Mouse (Mus musculus): ENCODE results near the gene Gm42372. TPM values are rescaled to one million over a fixed set of nuclear protein-coding genes. Genes with fewer than 3 reads are reported as not detected.

Gm42372 gene
- polyA plus RNA-seq, 1 experiment from 2014 or later: 3.4 TPM

GRCm38 (mm10) chr7:17011909-17012590 is 29.2 kb downstream of the Gm42372 start:
- Histone ChIP-seq H3K4me1 (replicated peaks) (no peaks in the 10 kb centered on the region), H3K9ac (replicated peaks) (no peak overlapping the region), H3K4me3 (replicated peaks) (no peak overlapping the region), H3K36me3 (peaks cover 99% of the 10 kb centered on the region), H3K27ac (no peak overlapping the region), H3K27me3 (no peaks in the 10 kb centered on the region), H3K9me3 (no peaks in the 10 kb centered on the region), H3K4me2 (replicated peaks) (no peak overlapping the region)
- ATAC-seq: no peak
- WGBS: 95% methylated on average over 7 of the region's 7 CpGs

DNA sequence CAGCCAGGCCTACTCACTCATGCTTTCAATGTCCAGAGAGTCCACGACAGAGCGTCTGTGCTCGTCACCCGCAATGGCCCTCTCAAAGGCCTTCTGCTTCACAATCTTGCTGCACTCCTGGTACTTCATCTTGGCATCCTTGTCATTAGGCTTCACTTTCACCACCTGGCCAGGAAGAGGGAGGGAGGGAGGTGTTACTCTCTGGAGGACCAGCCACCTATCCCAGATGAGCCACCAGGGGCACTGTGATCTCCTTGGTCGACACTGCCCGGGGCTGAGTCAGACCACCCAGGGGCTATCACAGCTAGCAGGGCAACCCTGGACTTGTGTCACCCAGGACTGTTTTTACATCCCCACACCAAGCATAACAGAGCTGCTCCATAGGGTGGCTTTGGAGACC is 32.5 kb downstream of the Gm42372 start:
- no peaks in the 10 kb centered on the region for H3K4me1 ChIP-seq (replicated peaks)
- no peak overlapping the region for H3K4me3 ChIP-seq (replicated peaks)
- H3K27ac ChIP-seq: no peak overlapping the region
- peaks cover 91% of the 10 kb centered on the region for H3K36me3 ChIP-seq
- H3K27me3 ChIP-seq: no peaks in the 10 kb centered on the region
- H3K9me3 ChIP-seq: no peaks in the 10 kb centered on the region
- no peak overlapping the region for H3K4me2 ChIP-seq (replicated peaks)
- no peak overlapping the region for H3K9ac ChIP-seq (replicated peaks)
- no peak for ATAC-seq
- 85% methylated on average over 6 of the region's 6 CpGs for WGBS

GRCm38 (mm10) chr7:17017036-17017435 is 34.1 kb downstream of the Gm42372 start:
- no peaks in the 10 kb centered on the region for H3K9me3 ChIP-seq
- H3K36me3 ChIP-seq: peaks cover 92% of the 10 kb centered on the region
- H3K4me2 ChIP-seq (replicated peaks): no peak overlapping the region
- WGBS: 95% methylated on average over 1 of the region's 1 CpGs
- no peak for ATAC-seq
- no peak overlapping the region for H3K9ac ChIP-seq (replicated peaks)
- H3K4me3 ChIP-seq (replicated peaks): no peak overlapping the region
- no peaks in the 10 kb centered on the region for H3K27me3 ChIP-seq
- H3K4me1 ChIP-seq (replicated peaks): no peaks in the 10 kb centered on the region
- no peak overlapping the region for H3K27ac ChIP-seq

DNA sequence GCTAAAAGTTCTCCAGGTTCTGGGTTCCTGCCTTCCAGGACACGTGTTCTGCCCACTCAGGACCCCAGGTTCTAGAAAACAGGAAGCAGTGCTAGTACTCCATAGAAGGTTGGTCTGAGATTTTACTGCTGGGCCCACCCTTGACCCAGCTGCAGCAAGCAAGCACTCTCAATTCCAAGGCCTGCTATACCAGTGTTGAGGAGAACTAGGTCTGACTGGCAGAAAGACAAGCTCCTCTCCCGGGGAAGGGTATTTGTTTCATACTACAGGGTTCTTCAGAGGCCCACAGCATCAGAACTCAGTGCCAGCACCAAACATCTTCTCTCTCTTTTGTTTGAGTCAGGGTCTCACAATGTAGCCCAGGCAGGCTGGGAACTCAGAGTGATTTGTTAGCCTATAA is 35.0 kb downstream of the Gm42372 start:
- Histone ChIP-seq H3K36me3 (peaks cover 92% of the 10 kb centered on the region), H3K4me2 (replicated peaks) (no peak overlapping the region), H3K9ac (replicated peaks) (no peak overlapping the region), H3K27me3 (no peaks in the 10 kb centered on the region), H3K9me3 (no peaks in the 10 kb centered on the region), H3K4me1 (replicated peaks) (no peaks in the 10 kb centered on the region), H3K4me3 (replicated peaks) (no peak overlapping the region), H3K27ac (no peak overlapping the region)
- no peak for ATAC-seq
- 94% methylated on average over 2 of the region's 2 CpGs for WGBS

- WGBS: 89% methylated on average over 7 of the region's 7 CpGs
- no peak overlapping the region for H3K4me2 ChIP-seq (replicated peaks)
- H3K9ac ChIP-seq (replicated peaks): no peak overlapping the region
- no peaks in the 10 kb centered on the region for H3K9me3 ChIP-seq
- H3K27ac ChIP-seq: no peak overlapping the region
- H3K36me3 ChIP-seq: peaks cover 91% of the 10 kb centered on the region
- H3K4me1 ChIP-seq (replicated peaks): peaks cover 7% of the 10 kb centered on the region
- ATAC-seq: no peak
- no peak overlapping the region for H3K4me3 ChIP-seq (replicated peaks)
- no peaks in the 10 kb centered on the region for H3K27me3 ChIP-seq
Observed at GRCm38 (mm10) chr7:17019426-17020166, 36.7 kb downstream of the Gm42372 start.

DNA sequence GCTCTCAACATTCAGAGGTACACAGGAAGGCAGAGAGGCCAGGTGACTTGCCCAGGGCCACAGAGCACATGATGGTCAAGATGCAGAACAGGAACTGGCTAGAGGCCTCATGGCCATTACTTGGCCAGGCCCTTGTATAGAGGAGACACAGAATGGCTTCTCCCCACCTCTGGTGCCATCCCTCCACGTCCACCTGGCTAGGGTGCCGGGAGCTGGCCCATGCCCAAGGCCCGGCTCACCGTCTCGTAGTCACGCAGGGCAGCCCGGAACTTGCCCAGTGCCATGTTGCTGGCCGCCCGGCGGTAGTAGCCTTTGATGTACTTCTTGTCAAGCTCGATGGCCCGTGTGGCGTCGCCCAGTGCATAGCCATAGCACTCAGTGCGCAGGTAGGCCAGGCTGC is 39.3 kb downstream of the Gm42372 start:
- no peak for ATAC-seq

DNA sequence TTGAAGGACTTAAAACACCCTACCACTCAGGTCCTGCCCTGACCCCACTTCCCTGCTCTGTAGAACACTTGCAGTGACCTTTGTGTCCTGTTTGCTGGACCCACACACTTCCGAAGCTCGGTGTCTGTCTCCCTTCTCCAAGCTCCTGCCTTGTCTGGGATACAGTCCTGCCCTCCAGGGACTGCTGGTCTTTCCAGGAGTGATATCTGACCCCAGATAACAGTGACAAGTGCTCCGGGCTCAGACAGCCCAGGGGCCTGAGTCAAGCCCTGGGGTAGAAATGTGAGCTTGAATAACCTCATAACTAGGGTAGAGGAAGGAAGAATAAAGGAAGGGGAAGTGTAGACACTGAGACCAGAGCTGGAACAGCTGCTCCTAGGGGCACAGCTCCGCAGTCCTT is 40.8 kb downstream of the Gm42372 start:
- H3K4me1 ChIP-seq (replicated peaks): peaks cover 33% of the 10 kb centered on the region
- 92% methylated on average over 4 of the region's 4 CpGs for WGBS
- H3K27me3 ChIP-seq: no peaks in the 10 kb centered on the region
- H3K9ac ChIP-seq (replicated peaks): no peak overlapping the region
- ATAC-seq: no peak
- H3K9me3 ChIP-seq: no peaks in the 10 kb centered on the region
- no peak overlapping the region for H3K4me2 ChIP-seq (replicated peaks)
- no peak overlapping the region for H3K4me3 ChIP-seq (replicated peaks)
- peaks cover 59% of the 10 kb centered on the region for H3K36me3 ChIP-seq
- H3K27ac ChIP-seq: no peak overlapping the region

More for the DNA sequence above, 39.3 kb downstream of the Gm42372 start:
- no peak overlapping the region for H3K27ac ChIP-seq
- no peak overlapping the region for H3K4me3 ChIP-seq (replicated peaks)
- H3K36me3 ChIP-seq: peaks cover 70% of the 10 kb centered on the region
- 96% methylated on average over 15 of the region's 15 CpGs for WGBS
- H3K9me3 ChIP-seq: no peaks in the 10 kb centered on the region
- peaks cover 33% of the 10 kb centered on the region for H3K4me1 ChIP-seq (replicated peaks)
- no peak overlapping the region for H3K4me2 ChIP-seq (replicated peaks)
- H3K27me3 ChIP-seq: no peaks in the 10 kb centered on the region
- no peak overlapping the region for H3K9ac ChIP-seq (replicated peaks)

GRCm38 (mm10) chr7:17024141-17024540 is 41.3 kb downstream of the Gm42372 start:
- Histone ChIP-seq H3K9ac (replicated peaks) (no peak overlapping the region; the same call in 1 of the 2 replicates), H3K36me3 (peaks cover 58% of the 10 kb centered on the region), H3K4me2 (replicated peaks) (no peak overlapping the region), H3K27ac (no peak overlapping the region), H3K9me3 (no peaks in the 10 kb centered on the region), H3K4me1 (replicated peaks) (peaks cover 33% of the 10 kb centered on the region), H3K27me3 (no peaks in the 10 kb centered on the region), H3K4me3 (replicated peaks) (no peak overlapping the region)
- 94% methylated on average over 6 of the region's 6 CpGs for WGBS
- no peak for ATAC-seq

GRCm38 (mm10) chr7:17024814-17025504 is 42.1 kb downstream of the Gm42372 start:
- peaks cover 33% of the 10 kb centered on the region for H3K4me1 ChIP-seq (replicated peaks)
- no peaks in the 10 kb centered on the region for H3K9me3 ChIP-seq
- no peak for ATAC-seq
- no peak overlapping the region for H3K4me2 ChIP-seq (replicated peaks)
- 84% methylated on average over 10 of the region's 10 CpGs for WGBS
- no peak overlapping the region for H3K27ac ChIP-seq
- peaks cover 50% of the 10 kb centered on the region for H3K36me3 ChIP-seq
- peak overlapping the region; percentile 79; the same call in 1 of the 2 replicates for H3K9ac ChIP-seq (replicated peaks)
- no peaks in the 10 kb centered on the region for H3K27me3 ChIP-seq
- H3K4me3 ChIP-seq (replicated peaks): no peak overlapping the region

DNA sequence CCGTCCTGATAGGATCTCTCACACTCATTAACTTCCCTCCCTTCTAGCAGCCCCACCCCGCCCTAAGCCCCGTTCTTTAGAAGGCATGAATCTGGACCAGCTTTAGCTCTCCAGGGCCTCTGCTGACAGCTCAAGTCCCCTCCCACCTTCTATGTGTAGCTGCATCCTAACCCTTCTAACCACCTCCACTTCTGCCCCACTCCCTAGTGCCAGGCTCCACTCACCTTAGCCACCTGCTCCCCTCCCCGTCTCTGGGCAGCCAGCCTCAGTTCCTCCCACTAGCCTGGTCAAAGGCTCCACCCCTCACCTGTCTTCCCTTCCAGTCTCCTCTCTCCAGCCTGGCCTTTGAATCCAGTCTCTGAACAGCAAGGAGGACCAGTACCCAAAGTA is 42.6 kb downstream of the Gm42372 start:
- peaks cover 44% of the 10 kb centered on the region for H3K36me3 ChIP-seq

GRCm38 (mm10) chr7:17025896-17026622 is 43.2 kb downstream of the Gm42372 start:
- H3K4me2 ChIP-seq (replicated peaks): peak overlapping the region; percentile 82
- H3K4me3 ChIP-seq (replicated peaks): peak overlapping the region; percentile 87
- no peaks in the 10 kb centered on the region for H3K9me3 ChIP-seq
- H3K9ac ChIP-seq (replicated peaks): peak overlapping the region; percentile 79
- peaks cover 39% of the 10 kb centered on the region for H3K36me3 ChIP-seq
- no peak overlapping the region for H3K27ac ChIP-seq
- 84% methylated on average over 9 of the region's 9 CpGs for WGBS
- H3K4me1 ChIP-seq (replicated peaks): peaks cover 33% of the 10 kb centered on the region
- no peaks in the 10 kb centered on the region for H3K27me3 ChIP-seq
- no peak for ATAC-seq

More for the DNA sequence above, 42.6 kb downstream of the Gm42372 start:
- Histone ChIP-seq H3K9me3 (no peaks in the 10 kb centered on the region), H3K4me3 (replicated peaks) (no peak overlapping the region), H3K27me3 (no peaks in the 10 kb centered on the region), H3K27ac (no peak overlapping the region), H3K4me2 (replicated peaks) (no peak overlapping the region), H3K4me1 (replicated peaks) (peaks cover 33% of the 10 kb centered on the region), H3K9ac (replicated peaks) (peak overlapping the region; percentile 79)
- 77% methylated on average over 4 of the region's 4 CpGs for WGBS
- no peak for ATAC-seq

All from midbrain, embryonic 13.5 days (tissue).